Mouse (Mus musculus) bone marrow, adult 2 months (tissue): ENCODE measurements around the gene Il12rb1. TPM values are rescaled to one million over a fixed set of nuclear protein-coding genes. Genes with fewer than 3 reads are reported as not detected.

Experiments
- H3K27ac ChIP-seq: fragments of 200-500 bp; 2 replicates; pipeline ENCODE4 v1.5.1; 2012; ENCODE audit warnings: low read depth, mild to moderate bottlenecking, control low read depth, inconsistent platforms, low read length; ENCODE audit not compliant: control insufficient read depth, poor library complexity, insufficient read depth
- H3K4me1 ChIP-seq: fragments of 200-500 bp; 2 replicates; pipeline ENCODE4 v1.6.1; 2011; ENCODE audit warnings: low read length; ENCODE audit not compliant: control insufficient read depth, insufficient read depth
- H3K4me3 ChIP-seq: fragments of 200-500 bp; replicated peaks from 2 replicates; pipeline ENCODE3; 2011; ENCODE audit warnings: mild to moderate bottlenecking, low read depth, low read length, control low read depth; ENCODE audit not compliant: control insufficient read depth
- CTCF ChIP-seq: fragments of 200-500 bp; IDR thresholded peaks from 2 replicates; pipeline ENCODE4 v1.5.1; 2011; ENCODE audit warnings: low read length, control low read depth; ENCODE audit not compliant: control insufficient read depth, insufficient read depth
- POLR2A ChIP-seq: fragments of 200-500 bp; IDR thresholded peaks from 2 replicates; pipeline ENCODE4 v1.6.1; 2011; ENCODE audit warnings: low read depth, mild to moderate bottlenecking, control low read depth, low read length, borderline replicate concordance; ENCODE audit not compliant: control insufficient read depth
- WGBS: fragments of 180-500 bp; shearing (Covaris S2); methylation state at CpG from one replicate; pipeline ENCODE4 v1.1.7; 2018; 5-methylcytosine and 5-hydroxymethylcytosine counted together
- polyA plus RNA-seq: library from polyadenylated mRNA; stranded (reverse); fragments of >200 nt; gene quantifications from 2 replicates; pipeline ENCODE4 v1.2.4, GENCODE M21; 2011; ENCODE audit warnings: low replicate concordance; ENCODE audit not compliant: missing spikeins, insufficient read depth, insufficient read length

Il12rb1 gene
- polyA plus RNA-seq, 1 experiment, result 1.9 TPM

DNA sequence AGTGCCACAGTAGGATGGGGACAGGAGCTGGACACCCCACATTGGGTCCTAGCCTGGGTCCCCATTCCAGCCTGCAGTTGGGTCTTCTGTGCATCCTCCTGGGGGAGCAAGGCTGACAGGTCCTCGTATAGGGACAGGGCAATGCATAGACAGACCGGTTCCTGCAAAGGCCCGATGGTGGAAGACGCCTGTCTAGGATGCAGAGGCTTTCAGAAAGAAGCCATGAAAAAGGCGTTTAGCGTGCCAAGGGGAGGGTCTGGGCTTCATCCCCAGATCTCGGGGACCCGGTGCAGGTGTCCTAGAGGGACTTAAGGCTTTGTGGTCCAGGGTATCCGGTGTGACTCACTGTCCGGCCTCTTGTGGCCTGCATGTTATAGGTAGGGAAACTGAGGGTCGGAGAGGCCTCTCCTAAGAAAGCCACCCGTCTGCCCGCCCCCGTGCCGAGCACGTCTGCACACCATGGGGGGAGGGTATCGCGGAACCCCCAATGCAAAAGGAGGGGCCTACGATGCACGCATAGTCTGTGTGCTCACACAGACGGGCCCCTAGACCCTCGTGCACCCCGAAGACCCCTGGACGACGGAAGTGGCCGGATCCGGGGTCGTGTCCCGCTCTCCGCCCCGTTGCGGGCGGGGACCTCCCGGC lies 32.3 kb upstream of the Il12rb1 start:
- H3K4me3 ChIP-seq, result peak overlapping the region; percentile 71
- peaks cover 3% of the 10 kb centered on the region; the same call in 1 of the 2 replicates for H3K4me1 ChIP-seq
- H3K27ac ChIP-seq, result peak overlapping the region; percentile 71
- TF ChIP-seq POLR2A (no peak), CTCF (no peak)
- WGBS, result 3% methylated on average over 34 of the region's 34 CpGs

DNA sequence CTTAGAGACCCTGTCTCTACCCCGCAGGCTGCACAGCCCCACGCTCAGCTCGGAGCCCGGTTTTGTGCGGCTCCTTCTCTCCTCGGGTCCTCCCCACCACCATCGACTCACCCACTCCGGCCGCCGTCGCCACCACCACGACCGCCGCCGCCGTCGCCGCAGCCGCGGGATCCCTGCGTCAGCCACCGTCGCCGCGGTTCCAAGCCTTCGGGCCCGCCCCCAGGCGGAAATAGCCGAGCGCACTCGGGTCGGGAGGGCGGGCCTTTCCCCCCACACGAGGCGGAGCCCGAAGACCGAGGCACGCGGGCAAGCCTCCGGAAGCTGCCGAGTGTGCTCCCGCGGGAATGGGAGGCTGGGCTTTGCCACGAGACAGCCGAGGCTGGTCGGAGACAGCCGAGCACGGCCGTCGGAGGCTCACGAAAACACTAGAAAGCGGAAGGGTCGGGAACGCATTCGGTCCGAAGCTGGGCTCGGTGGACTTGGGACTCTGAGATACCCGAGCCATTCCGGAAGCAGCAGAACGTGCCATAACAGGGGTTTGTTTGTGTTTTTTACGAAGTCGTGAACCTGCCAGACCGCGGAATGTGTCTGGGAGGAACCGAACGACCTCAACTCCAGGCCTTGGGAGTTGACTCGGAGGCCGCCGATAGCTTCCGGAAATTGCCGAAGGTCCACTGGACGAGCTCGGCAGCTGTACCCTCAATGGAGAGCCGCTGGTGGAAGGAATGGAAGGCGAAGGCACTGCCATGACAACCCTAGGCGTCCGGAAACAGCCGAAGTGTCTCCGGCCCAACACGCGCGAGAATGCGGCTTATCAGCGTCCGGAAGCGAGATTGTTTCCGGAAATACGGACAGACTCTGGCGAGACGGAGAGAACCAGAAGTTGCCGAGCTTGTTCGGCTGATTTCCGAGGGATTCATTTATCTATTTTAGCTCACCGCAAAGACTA lies 31.5 kb upstream of the Il12rb1 start, which contains the start of gene Pik3r2:
TSS of gene Pik3r2 (minus strand) at position 218 of the 949 bp plus-strand sequence.
- Histone ChIP-seq H3K4me1 (peaks cover 3% of the 10 kb centered on the region; the same call in 1 of the 2 replicates), H3K4me3 (peak within 1 kb of the TSS; percentile 85), H3K27ac (peak within 1 kb of the TSS; percentile 96)
- WGBS, result under 1% methylated on average over 94 of the region's 94 CpGs
- TF ChIP-seq CTCF (peak; percentile 1; the same call in 1 of the 2 replicates), POLR2A (peak; percentile 55; the same call in 1 of the 2 replicates)

GRCm38 (mm10) chr8:70780093-70780492 lies 28.2 kb upstream of the Il12rb1 start:
- Histone ChIP-seq H3K4me3 (no peak overlapping the region), H3K4me1 (no peaks in the 10 kb centered on the region; the same call in 1 of the 2 replicates), H3K27ac (no peak overlapping the region)
- 82% methylated on average over 11 of the region's 11 CpGs for WGBS
- TF ChIP-seq POLR2A (peak; percentile 6; the same call in 1 of the 2 replicates), CTCF (no peak)

- TF ChIP-seq POLR2A (no peak), CTCF (no peak)
- Histone ChIP-seq H3K4me3 (no peak overlapping the region), H3K4me1 (no peaks in the 10 kb centered on the region; the same call in 1 of the 2 replicates), H3K27ac (no peak overlapping the region)
- WGBS, result 93% methylated on average over 25 of the region's 25 CpGs
Measured at GRCm38 (mm10) chr8:70786291-70787050, 21.8 kb upstream of the Il12rb1 start.

GRCm38 (mm10) chr8:70787051-70787445 lies 21.2 kb upstream of the Il12rb1 start:
- WGBS, result 82% methylated on average over 3 of the region's 3 CpGs
- H3K4me1 ChIP-seq, result no peaks in the 10 kb centered on the region; the same call in 1 of the 2 replicates
- no peak overlapping the region for H3K27ac ChIP-seq
- no peak overlapping the region for H3K4me3 ChIP-seq
- no peak for TF ChIP-seq CTCF
- no peak for TF ChIP-seq POLR2A

DNA sequence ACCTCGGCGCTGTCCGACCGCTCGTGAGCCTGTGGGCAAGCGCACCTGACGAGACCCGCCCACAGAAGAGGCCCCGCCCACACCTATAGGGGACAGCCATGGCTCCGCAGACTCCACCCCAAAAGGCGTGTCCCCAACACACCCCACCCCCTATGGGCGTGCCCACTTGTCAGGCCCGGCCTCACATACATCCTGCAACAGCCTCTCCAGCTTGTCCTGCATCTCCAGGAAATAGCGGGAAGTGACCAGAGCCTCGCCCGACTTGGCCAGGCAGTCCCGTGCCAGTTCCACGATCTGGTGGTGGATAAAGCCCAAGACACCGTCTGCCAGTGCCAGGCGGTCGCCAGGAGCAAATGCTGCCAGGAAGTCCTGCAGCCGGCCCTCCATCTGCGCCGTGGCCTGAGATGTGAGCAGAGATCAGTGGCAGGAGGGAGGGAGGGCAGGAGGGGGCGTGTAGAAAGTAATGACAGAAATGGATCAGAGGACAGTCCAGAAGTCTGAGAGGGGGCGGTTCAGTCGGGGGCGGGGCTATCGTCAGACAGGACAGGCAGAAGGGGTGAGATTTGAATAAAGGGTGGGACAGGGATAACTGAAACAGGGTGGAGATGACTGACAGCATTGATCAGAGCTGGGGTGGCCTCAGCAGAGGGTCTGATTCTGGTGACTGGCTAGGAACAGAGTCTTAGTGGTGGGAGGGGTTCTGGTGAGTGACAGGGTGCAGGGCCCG lies 20.1 kb upstream of the Il12rb1 start:
- no peak overlapping the region for H3K27ac ChIP-seq
- no peak for TF ChIP-seq POLR2A
- no peak for TF ChIP-seq CTCF
- H3K4me3 ChIP-seq, result no peak overlapping the region
- whole genome bisulfite sequencing, result 86% methylated on average over 30 of the region's 30 CpGs
- peaks cover 5% of the 10 kb centered on the region for H3K4me1 ChIP-seq

- no peak overlapping the region for H3K4me3 ChIP-seq
- peaks cover 7% of the 10 kb centered on the region for H3K4me1 ChIP-seq
- TF ChIP-seq CTCF, result no peak
- peak; percentile 12; the same call in 1 of the 2 replicates for TF ChIP-seq POLR2A
- 90% methylated on average over 10 of the region's 10 CpGs for WGBS
- no peak overlapping the region for H3K27ac ChIP-seq
Measured at GRCm38 (mm10) chr8:70789046-70789445, 19.2 kb upstream of the Il12rb1 start.
